7 mouse cellular contexts compared by ENCODE assay signal in genomic region chr10:118867304-118867895, GRCm38 (mm10). TPM values are rescaled to one million over a fixed set of nuclear protein-coding genes. Genes with fewer than 3 reads are reported as not detected.
DNase-seq lines count a peak whose midpoint lies in the region; ATAC-seq and TF ChIP-seq lines count a peak whose summit lies in the region.

No protein-coding gene starts in this region.

- 8% methylated on average over 16 of the region's 16 CpGs for WGBS in heart, postnatal 0 days
- WGBS in large intestine, adult 2 months = 5% methylated on average over 16 of the region's 16 CpGs
- 17% methylated on average over 16 of the region's 16 CpGs for WGBS in olfactory bulb, adult 2 months

- peak overlapping the region; percentile 97 for H3K4me3 ChIP-seq in megakaryocyte, embryonic 14.5 days (replicated peaks)
- H3K4me3 ChIP-seq in cortical plate, adult 2 months (ENCODE audit: insufficient read depth, low read length) = peak overlapping the region; percentile 55
- H3K4me3 ChIP-seq in heart, postnatal 0 days (ENCODE audit: low read depth, low read length) = peak overlapping the region; percentile 98
- H3K4me3 ChIP-seq in olfactory bulb, adult 2 months (ENCODE audit: insufficient read depth, low read depth, low read length) = peak overlapping the region; percentile 84

- no peak overlapping the region for H3K27ac ChIP-seq in cortical plate, adult 2 months (ENCODE audit: insufficient read depth, low read length)
- peak overlapping the region; percentile 99 for H3K27ac ChIP-seq in heart, postnatal 0 days (ENCODE audit: low read depth)
- no peak overlapping the region for H3K27ac ChIP-seq in olfactory bulb, adult 2 months (ENCODE audit: insufficient read depth, low read depth, low read length)

- TF ChIP-seq CTCF in cortical plate, adult 2 months (IDR thresholded peaks at IDR 0.05; ENCODE audit: extremely low read depth, insufficient read depth, low read length) = no peak
- TF ChIP-seq CTCF in heart, postnatal 0 days (IDR thresholded peaks at IDR 0.05; ENCODE audit: low read depth) = peak; percentile 13; the same call in 1 of the 2 replicates
- TF ChIP-seq CTCF in olfactory bulb, adult 2 months (IDR thresholded peaks at IDR 0.05; ENCODE audit: insufficient read depth, low read depth, low read length) = no peak

- peaks cover 42% of the 10 kb centered on the region for H3K36me3 ChIP-seq in megakaryocyte, embryonic 14.5 days (replicated peaks; ENCODE audit: low read length)
- peaks cover 29% of the 10 kb centered on the region for H3K36me3 ChIP-seq in heart, postnatal 0 days (replicated peaks; ENCODE audit: control insufficient read depth, insufficient read depth, low read length)

- peaks cover 61% of the 10 kb centered on the region for H3K4me1 ChIP-seq in megakaryocyte, embryonic 14.5 days
- peaks cover 5% of the 10 kb centered on the region; the same call in 1 of the 2 replicates for H3K4me1 ChIP-seq in cortical plate, adult 2 months (ENCODE audit: control insufficient read depth, insufficient read depth, low read length)
- H3K4me1 ChIP-seq in heart, postnatal 0 days (ENCODE audit: control insufficient read depth, insufficient read depth) = peaks cover 34% of the 10 kb centered on the region
- peaks cover 24% of the 10 kb centered on the region for H3K4me1 ChIP-seq in olfactory bulb, adult 2 months (ENCODE audit: control insufficient read depth, insufficient read depth, low read length)

- peaks cover 12% of the 10 kb centered on the region for H3K9me3 ChIP-seq in megakaryocyte, embryonic 14.5 days
- H3K9me3 ChIP-seq in heart, postnatal 0 days (replicated peaks; ENCODE audit: control insufficient read depth, low read length) = no peaks in the 10 kb centered on the region

- no peak for DNase-seq in heart, postnatal 0 days (ENCODE audit: low spot score)
- DNase-seq in large intestine, adult 2 months (ENCODE audit: low read depth, low spot score) = peak; percentile 59
- DNase-seq in left cerebral cortex, adult 11 months (ENCODE audit: low spot score) = no peak

- TF ChIP-seq EP300 in heart, postnatal 0 days (IDR thresholded peaks at IDR 0.05; ENCODE audit: low read depth) = no peak

- peak overlapping the region; percentile 100 for H3K9ac ChIP-seq in heart, postnatal 0 days (replicated peaks; ENCODE audit: low read depth, low read length)

- no peak for TF ChIP-seq POLR2A in cortical plate, adult 2 months (IDR thresholded peaks at IDR 0.05; ENCODE audit: extremely low read depth, insufficient read depth, low read length)
- no peak for TF ChIP-seq POLR2A in olfactory bulb, adult 2 months (IDR thresholded peaks at IDR 0.05; ENCODE audit: insufficient read depth, low read depth, low read length)

- H3K4me2 ChIP-seq in heart, postnatal 0 days (ENCODE audit: low read depth, low read length) = peak overlapping the region; percentile 87

- ATAC-seq in megakaryocyte, adult 5-6 weeks (ENCODE audit: poor library complexity, severe bottlenecking) = no peak
- ATAC-seq in heart, postnatal 0 days (ENCODE audit: insufficient read depth, low read depth) = no peak

- H3K27me3 ChIP-seq in megakaryocyte, embryonic 14.5 days (replicated peaks) = no peaks in the 10 kb centered on the region
- H3K27me3 ChIP-seq in heart, postnatal 0 days (ENCODE audit: control insufficient read depth, insufficient read depth, low read length) = no peaks in the 10 kb centered on the region

RNA-seq across cellular contexts. Expression of gene Dyrk2, which starts 2.6 kb away (rescaled TPM):
- polyA plus RNA-seq in megakaryocyte, embryonic 14.5 days (2012; ENCODE audit: insufficient read depth, low replicate concordance) = 7.6 and 10.5 TPM in 2 replicates
- 15.5 and 17.1 TPM in 2 replicates for total RNA-seq in megakaryocyte, adult 5-6 weeks (2015)
- total RNA-seq in megakaryocyte, adult 5-6 weeks (2017) = 11.5 and 27.5 TPM in 2 replicates
- polyA plus RNA-seq in cortical plate, adult 2 months (2012; rRNA removed) = 23.3 and 25.0 TPM in 2 replicates
- total RNA-seq in heart, postnatal 0 days (2014; rRNA removed; ENCODE audit: low replicate concordance) = 45.5 and 65.7 TPM in 2 replicates
- 6.8 and 9.8 TPM in 2 replicates for polyA plus RNA-seq in heart, postnatal 0 days (2015; fragmentation: Nextera tagmentation; extraction: Ambion mirVana)
- 14.9 and 34.4 TPM in 2 replicates for polyA plus RNA-seq in large intestine, adult 2 months (2012; rRNA removed)
- polyA plus RNA-seq in olfactory bulb, adult 2 months (2012; ENCODE audit: insufficient read depth, insufficient read length, low replicate concordance, missing spikeins) = not detected in 2 replicates
